Mouse (Mus musculus) liver, embryonic 14.5 days (tissue): ENCODE measurements around the gene Xpo5.

ENCODE experiments used
- CTCF ChIP-seq: IDR thresholded peaks from 2 replicates; pipeline ENCODE4 v1.5.1; 2016; ENCODE audit warnings: antibody characterized with exemption, low read depth, control low read depth
- EP300 ChIP-seq: IDR thresholded peaks from 2 replicates; pipeline ENCODE4 v1.6.1; 2016; ENCODE audit warnings: antibody characterized with exemption, low read depth

DNA sequence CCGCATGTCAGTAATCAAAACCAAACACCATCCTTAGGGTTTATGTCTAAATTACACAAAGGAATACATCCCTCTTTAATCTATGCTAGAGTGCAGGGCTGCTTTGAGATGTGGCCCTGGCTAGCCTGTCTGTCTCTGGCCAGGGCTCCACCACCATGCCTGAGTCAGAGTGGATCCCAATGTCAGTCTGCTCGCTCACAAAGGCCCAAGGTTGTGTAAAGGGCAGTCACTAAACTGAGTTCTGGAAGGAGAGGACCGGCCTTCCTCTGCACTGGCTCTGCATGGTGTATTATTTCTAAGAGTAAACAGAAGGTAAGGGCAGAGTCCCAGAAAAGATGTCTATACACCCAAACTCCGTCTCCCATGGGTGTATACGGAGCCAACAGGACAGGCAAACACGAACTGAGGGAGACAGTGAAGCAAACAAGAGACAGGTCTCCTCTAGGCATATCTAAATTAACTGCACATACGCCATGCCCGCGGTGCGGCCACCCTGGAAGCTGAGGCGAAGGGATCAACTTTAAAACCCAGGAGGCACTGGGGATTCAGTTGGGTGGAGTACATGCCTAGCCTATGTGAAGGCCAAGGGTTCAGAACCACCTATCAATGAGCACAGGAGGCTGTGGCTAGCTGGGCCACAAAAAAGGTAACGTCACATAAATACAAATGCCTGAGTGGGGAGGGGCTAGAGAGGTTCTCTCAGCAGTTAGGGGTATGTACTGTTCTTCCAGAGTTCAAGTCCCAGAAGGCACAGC is 75.6 kb downstream of the Xpo5 start:
- TF ChIP-seq CTCF (no peak), EP300 (no peak)
